Mouse (Mus musculus): ENCODE results near the gene Aurkb.
"Not testable (repeated sequence)": the region's sequence is repeated elsewhere in the genome, so short reads cannot be mapped to it uniquely, and the experiment has no call there.

Aurkb gene

GRCm38 (mm10) chr11:69080855-69081222 lies 35.4 kb downstream of the Aurkb start:
- DNase-seq (ENCODE audit: low read depth, low spot score): no peak

GRCm38 (mm10) chr11:69081613-69082012 lies 36.2 kb downstream of the Aurkb start:
- no peak for DNase-seq (ENCODE audit: low read depth, low spot score)

DNA sequence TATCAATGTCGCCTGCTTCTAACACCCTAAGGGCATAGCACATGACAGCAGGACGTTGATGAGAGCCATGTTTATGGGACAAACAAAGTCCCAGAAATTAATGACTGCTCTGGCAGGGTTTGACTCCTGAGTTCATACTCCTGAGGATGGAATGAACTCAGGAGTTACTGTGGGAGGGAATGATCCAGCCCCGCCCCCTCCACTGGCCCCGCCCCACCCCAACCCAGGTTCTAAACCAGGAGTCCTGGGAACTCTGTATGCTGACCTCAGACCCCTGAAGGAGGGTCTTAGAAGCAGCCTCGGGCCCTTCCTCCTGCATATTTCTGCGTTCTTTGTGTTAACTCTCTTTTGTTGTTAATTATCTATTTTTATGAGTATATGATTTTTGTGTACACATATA lies 40.2 kb downstream of the Aurkb start:
- no peak for DNase-seq (ENCODE audit: low read depth, low spot score)

DNA sequence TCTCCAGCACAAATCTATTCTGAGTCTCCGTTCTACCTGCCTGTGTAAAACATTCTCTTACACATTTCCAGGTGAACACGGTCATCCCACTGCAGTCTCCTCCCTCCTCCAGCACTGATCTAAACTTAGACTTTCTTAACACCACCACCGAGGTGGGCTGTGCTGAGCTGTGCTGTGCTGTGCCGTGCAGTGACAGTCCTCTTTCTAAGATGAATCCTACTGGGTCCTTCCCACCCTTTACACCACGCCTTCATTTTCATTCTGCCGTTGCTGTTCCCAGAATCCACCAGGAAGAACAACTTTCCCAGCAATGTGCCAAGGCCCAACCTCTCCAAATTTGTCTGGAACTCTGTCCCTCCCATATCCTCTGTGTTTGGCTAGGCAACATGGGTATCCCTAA lies 40.9 kb downstream of the Aurkb start:
- no peak for DNase-seq (ENCODE audit: low read depth, low spot score)

- no peak for DNase-seq (ENCODE audit: low read depth, low spot score)
Measured at GRCm38 (mm10) chr11:69087082-69087481, 41.6 kb downstream of the Aurkb start.

- DNase-seq (ENCODE audit: low read depth, low spot score): no peak
Measured at GRCm38 (mm10) chr11:69087597-69087996, 42.1 kb downstream of the Aurkb start.

GRCm38 (mm10) chr11:69088103-69088855 lies 42.8 kb downstream of the Aurkb start, which contains the start of gene Vamp2:
Gene Vamp2 (plus strand): TSS chr11:69088490.
- DNase-seq (ENCODE audit: low read depth, low spot score): peak; percentile 79

- no peak for DNase-seq (ENCODE audit: low read depth, low spot score)
Measured at GRCm38 (mm10) chr11:69088856-69089615, 43.6 kb downstream of the Aurkb start.

DNA sequence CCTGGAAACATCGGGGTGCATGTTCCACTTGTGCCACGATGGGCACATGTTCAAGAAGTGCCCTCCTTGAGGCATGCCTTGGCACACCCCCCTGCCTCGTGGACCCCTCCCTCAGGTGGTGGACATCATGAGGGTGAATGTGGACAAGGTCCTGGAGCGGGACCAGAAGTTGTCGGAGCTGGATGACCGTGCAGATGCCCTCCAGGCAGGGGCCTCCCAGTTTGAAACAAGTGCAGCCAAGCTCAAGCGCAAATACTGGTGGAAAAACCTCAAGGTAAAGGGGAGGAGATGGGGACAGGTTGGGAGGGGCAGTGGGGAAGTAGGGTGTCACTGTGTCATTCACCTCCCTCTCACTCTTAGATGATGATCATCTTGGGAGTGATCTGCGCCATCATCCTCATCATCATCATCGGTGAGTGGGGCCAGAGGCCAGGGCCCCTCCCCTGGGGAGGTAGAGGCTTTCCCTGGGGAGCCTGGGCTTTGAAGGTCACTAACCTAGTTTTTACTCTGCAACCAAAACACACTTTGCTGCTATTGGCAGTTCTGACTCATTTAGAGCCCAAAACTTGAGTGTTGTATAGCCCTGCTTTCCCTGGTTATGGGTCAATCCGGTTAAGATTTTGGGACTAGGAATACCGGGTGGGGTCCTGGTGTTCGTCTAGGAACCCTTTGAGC lies 44.3 kb downstream of the Aurkb start:
- DNase-seq (ENCODE audit: low read depth, low spot score): no peak

- no peak for DNase-seq (ENCODE audit: low read depth, low spot score)
Measured at GRCm38 (mm10) chr11:69090367-69090766, 44.9 kb downstream of the Aurkb start.

DNA sequence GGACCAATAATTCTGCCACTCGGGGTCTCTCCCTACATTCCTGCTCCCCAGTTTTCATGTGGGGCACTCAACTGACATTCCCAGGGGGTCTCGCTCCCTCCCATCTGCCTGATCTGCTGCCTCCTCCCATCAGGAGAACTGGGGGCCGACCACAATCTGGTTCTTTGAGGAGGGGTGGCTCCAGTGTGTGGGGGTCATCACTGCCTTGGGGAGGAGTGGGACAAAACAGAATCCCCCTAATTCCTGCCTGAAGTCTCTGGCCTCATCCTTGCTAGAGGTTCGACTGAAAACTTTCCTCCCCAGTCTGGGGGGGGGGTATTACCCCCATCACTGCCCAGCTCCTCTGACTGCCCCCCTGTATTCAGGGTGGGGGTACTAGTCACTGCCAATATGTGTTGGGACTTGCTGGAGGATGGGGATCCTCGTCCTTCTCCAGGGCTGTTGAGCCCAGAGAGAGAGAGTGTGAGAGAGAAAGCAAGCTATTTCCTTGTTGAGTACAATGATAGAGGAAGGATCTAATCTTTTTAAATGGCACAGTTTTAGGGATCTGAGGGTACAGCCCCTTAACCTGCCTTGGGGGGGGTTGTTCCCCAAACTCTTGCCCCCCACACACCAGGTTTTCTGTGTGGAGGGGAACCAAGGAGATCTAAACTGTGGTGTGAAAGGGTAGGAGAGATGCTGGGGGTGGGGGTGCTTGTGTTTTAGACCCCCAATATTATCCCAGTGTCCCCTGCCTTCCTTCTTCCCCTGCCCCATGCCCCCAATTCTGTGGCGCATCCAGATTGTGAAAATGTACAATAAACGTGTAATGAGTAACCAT lies 46.3 kb downstream of the Aurkb start:
- no peak for DNase-seq (ENCODE audit: low read depth, low spot score)

- peak; percentile 77 for DNase-seq (ENCODE audit: low read depth, low spot score)
Measured at GRCm38 (mm10) chr11:69092386-69092751, 46.9 kb downstream of the Aurkb start.

DNA sequence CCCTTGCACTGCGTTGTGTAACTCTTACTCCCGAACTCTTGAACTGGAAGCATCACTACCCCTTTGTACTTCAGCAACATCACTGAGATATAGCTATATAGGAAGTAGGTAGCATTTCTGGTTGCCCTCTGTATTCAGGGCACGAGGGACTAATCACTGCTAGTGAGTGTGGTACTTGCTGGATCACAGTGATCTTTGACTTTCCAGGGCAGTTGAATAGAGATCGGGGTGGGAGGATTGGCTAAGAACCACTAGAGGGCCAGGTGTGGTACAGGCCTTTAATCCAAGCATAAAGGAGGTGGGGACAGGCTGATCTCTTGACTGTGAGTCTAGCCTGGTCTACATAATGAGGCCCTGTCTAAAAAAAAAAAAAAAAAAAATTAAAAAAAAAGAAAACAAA lies 47.4 kb downstream of the Aurkb start:
- no peak for DNase-seq (ENCODE audit: low read depth, low spot score)

DNA sequence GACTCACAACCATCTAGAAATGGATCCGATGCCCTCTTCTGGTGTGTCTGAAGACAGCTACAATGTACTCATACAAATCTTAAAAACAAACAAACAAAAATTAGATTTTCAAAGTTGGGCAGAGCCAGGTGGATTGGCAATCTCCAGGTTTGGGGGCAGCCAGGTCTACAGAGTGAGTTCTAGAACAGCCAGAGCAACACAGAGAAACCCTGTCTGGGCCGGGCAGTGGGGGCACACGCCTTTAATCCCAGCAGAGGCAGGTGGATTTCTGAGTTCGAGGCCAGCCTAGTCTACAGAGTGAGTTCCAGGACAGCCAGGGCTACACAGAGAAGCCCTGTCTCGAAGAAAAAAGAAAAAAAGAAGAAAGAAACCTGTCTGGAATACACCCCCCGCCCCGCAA lies 48.4 kb downstream of the Aurkb start:
- DNase-seq (ENCODE audit: low read depth, low spot score): not testable (repeated sequence)

DNA sequence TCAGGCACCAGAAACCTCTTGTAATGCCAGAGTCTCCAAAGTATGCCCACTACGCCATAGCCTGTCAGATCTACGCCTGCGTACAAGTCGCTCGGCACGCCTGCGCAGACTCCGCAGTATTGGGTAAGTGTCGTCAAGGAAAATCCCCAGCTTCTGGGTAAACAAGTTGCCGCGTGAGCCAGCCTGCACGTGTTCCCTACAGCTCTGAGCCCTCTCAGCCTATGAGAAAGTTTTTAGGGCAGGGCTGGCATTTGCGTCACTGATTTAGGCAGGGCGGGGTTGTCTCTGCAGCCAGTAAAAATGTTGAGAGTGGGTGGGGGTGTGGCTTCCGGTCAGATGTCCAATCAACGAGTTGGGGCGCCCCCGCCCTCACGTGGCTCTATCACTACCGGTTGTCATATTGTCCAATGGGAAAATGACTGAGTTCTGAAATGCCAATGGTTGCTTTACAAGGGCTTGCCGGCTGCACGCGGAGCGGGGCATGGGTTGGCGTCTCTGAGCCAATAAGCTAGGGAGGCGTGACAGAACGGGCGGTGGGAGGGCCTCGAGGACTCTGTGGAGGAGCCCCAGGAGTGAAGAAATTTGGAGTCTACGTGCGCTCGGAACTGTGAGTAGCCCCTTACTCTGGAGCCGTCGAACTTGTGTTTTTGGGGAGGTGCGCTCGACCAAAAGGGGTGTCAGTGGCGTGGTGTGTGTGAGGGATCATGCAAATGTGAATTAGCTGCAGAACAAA lies 49.4 kb downstream of the Aurkb start, which contains the start of gene Per1:
TSS of gene Per1 (plus strand) at position 521 of the 733 bp plus-strand sequence.
- peak; percentile 99 for DNase-seq (ENCODE audit: low read depth, low spot score)

- DNase-seq (ENCODE audit: low read depth, low spot score): no peak
Measured at GRCm38 (mm10) chr11:69095511-69096231, 50.2 kb downstream of the Aurkb start.

GRCm38 (mm10) chr11:69096360-69096986 lies 51.0 kb downstream of the Aurkb start:
- no peak for DNase-seq (ENCODE audit: low read depth, low spot score)

- DNase-seq (ENCODE audit: low read depth, low spot score): peak; percentile 74
Measured at GRCm38 (mm10) chr11:69096987-69097900, 51.8 kb downstream of the Aurkb start.
